Mouse (Mus musculus): ENCODE measurements around the gene Ssxb10. TPM values are rescaled to one million over a fixed set of nuclear protein-coding genes. Genes with fewer than 3 reads are reported as not detected.
"Not testable (repeated sequence)": the region's sequence is repeated elsewhere in the genome, so short reads cannot be mapped to it uniquely, and the experiment has no call there.

Ssxb10 gene
- not detected for total RNA-seq (2021)
- long read RNA-seq, experiment 1 = 0 reads
- long read RNA-seq, experiment 2 = 0 reads

GRCm38 (mm10) chrX:8327124-8327523 lies at the start of gene Ssxb10:
TSS of gene Ssxb10 (plus strand) at chrX:8327424.
- DNase-seq = no peak

GRCm38 (mm10) chrX:8288621-8289020 lies 38.6 kb upstream of the Ssxb10 start:
- DNase-seq = no peak

GRCm38 (mm10) chrX:8309302-8309701 lies 17.9 kb upstream of the Ssxb10 start:
- no peak for DNase-seq

- DNase-seq = peak; percentile 15
Observed at GRCm38 (mm10) chrX:8314905-8315304, 12.3 kb upstream of the Ssxb10 start.

- not testable (repeated sequence) for DNase-seq
Observed at GRCm38 (mm10) chrX:8366678-8367077, 39.5 kb downstream of the Ssxb10 start, which contains the start of gene Ssxb9. TSS of gene Ssxb9 (plus strand) at chrX:8366978.

Other genes with a start within 250 kb of the Ssxb10 start
- gene Was, start 236.9 kb upstream of the Ssxb10 start, total RNA-seq (2021) = 1 to 10 TPM; 1.3 to 1.9 TPM
- gene Wdr13, start 194.5 kb upstream of the Ssxb10 start, total RNA-seq (2021) = 10 to 100 TPM; 21.8 to 25.4 TPM
- 100 to 1,000 TPM; 291 to 335 TPM for gene Rbm3, start 181.5 kb upstream of the Ssxb10 start, total RNA-seq (2021)
- 1 to 10 TPM; 3.5 to 3.6 TPM for gene Tbc1d25, start 151.2 kb upstream of the Ssxb10 start, total RNA-seq (2021)
- gene Ebp, start 133.9 kb upstream of the Ssxb10 start, total RNA-seq (2021) = 10 to 100 TPM; 17.9 to 18.2 TPM
- gene Porcn, start 120.9 kb upstream of the Ssxb10 start, total RNA-seq (2021) = 1 to 10 TPM; 3.9 to 5.1 TPM
- gene Ftsj1, start 75.0 kb upstream of the Ssxb10 start, total RNA-seq (2021) = 10 to 100 TPM; 12.1 to 13.6 TPM
- gene Slc38a5, start 56.3 kb upstream of the Ssxb10 start, total RNA-seq (2021) = under 1 TPM; 0.33 to 0.97 TPM
- not detected for gene Ssxb9, start 39.6 kb downstream of the Ssxb10 start, total RNA-seq (2021)
- gene Ssxb1, start 85.9 kb downstream of the Ssxb10 start, total RNA-seq (2021) = not detected
- not detected for gene Ssxb2, start 134.3 kb downstream of the Ssxb10 start, total RNA-seq (2021)
- gene Gm14459, start 197.5 kb downstream of the Ssxb10 start, total RNA-seq (2021) = not detected
- not detected for gene Ssxb6, start 220.8 kb downstream of the Ssxb10 start, total RNA-seq (2021)